Mouse (Mus musculus): ENCODE measurements around the gene Adk. TPM values are rescaled to one million over a fixed set of nuclear protein-coding genes. Genes with fewer than 3 reads are reported as not detected.
"Not testable (repeated sequence)": the region's sequence is repeated elsewhere in the genome, so short reads cannot be mapped to it uniquely, and the experiment has no call there.

Adk gene
- total and polyA plus RNA-seq, 3 experiments = 104 to 253 (median 212) TPM

DNA sequence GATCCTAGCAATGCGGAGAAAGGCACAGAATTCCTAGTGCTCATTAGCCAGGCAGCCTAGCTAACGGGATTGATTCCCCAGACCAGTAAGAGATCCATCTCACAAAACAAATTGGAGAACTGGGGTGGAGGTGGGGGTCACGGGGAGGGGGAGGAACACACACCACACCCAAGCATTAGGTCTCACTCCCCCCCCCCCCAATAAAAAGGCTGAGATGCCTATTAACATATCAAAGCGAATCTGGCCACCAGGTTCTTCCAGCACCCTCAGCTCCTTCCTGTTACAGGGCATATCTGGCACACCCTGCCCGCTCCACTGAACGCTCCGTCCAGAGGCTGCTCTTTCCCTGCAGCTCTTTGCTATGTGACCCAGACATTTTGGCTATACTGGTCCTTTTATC, 406.3 kb downstream of the Adk start:
- Histone ChIP-seq H3K9ac (ENCODE audit: low read depth, low read length) (no peak overlapping the region), H3K4me1 (ENCODE audit: control insufficient read depth, insufficient read depth, low read length) (no peaks in the 10 kb centered on the region; the same call in 1 of the 2 replicates), H3K36me3 (ENCODE audit: control insufficient read depth, insufficient read depth, low read length) (no peaks in the 10 kb centered on the region), H3K27ac (no peak overlapping the region), H3K79me2 (replicated peaks; ENCODE audit: control insufficient read depth, insufficient read depth, low read length) (no peaks in the 10 kb centered on the region), H3K4me3 (no peak overlapping the region), H3K27me3 (ENCODE audit: control insufficient read depth, insufficient read depth, low read length) (no peaks in the 10 kb centered on the region)
- intact Hi-C loops (cut with DNase I) = loop anchor here (5.0 kb wide), 1 partner anchor 154 kb away; no protein-coding TSS in a partner anchor
- DNase-seq = no peak
- 86% methylated on average over 7 of the region's 7 CpGs for WGBS
- TF ChIP-seq POLR2A (IDR thresholded peaks at IDR 0.05; ENCODE audit: insufficient read depth, low read depth, low read length) (no peak), CTCF (IDR thresholded peaks at IDR 0.05) (no peak), EP300 (IDR thresholded peaks at IDR 0.05; ENCODE audit: insufficient read depth, low read depth, low read length) (no peak)

DNA sequence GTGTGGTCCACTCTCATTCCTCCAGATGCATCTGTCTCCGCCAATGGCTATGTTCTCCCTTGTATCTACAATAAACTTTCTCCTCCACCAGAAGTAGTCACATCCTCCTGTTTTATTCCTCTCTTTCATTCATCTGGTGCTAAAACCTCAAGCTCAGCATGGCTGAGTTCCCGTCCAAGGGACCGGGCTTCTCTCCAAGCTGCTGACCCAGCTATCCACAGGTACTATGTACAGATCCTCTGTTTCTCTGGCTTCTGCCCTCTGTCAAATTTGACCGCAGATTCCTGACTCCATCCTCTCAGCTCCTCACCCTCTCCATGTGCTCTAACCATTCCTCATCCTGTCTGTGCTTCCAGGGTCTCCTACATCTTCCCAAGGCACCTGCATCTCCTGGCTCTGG, 406.8 kb downstream of the Adk start:
- H3K27me3 ChIP-seq (ENCODE audit: control insufficient read depth, insufficient read depth, low read length) = no peaks in the 10 kb centered on the region

DNA sequence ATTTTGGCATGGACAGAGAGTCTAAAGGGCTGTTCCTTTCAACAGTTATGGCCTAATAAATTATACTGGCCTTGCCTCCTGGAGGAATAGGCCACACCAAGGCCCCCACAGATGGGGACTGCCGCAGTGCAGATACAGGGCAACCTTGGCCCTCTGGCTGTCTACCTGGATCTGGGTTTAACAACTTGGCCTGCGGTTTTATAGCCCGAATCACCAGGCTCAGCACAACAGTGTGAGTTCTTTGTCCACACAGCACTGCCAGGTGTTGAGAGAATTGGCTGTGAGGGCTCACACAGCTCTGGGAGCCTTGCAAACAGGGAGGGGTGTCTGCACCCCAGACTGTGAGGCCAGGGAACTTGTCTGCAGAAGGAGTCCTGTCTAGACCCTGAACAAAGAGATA, 410.0 kb downstream of the Adk start:
- TF ChIP-seq CTCF (IDR thresholded peaks at IDR 0.05) (no peak), EP300 (IDR thresholded peaks at IDR 0.05; ENCODE audit: insufficient read depth, low read depth, low read length) (no peak), POLR2A (IDR thresholded peaks at IDR 0.05; ENCODE audit: insufficient read depth, low read depth, low read length) (no peak)
- Histone ChIP-seq H3K79me2 (replicated peaks; ENCODE audit: control insufficient read depth, insufficient read depth, low read length) (no peaks in the 10 kb centered on the region), H3K9ac (ENCODE audit: low read depth, low read length) (no peak overlapping the region), H3K27me3 (ENCODE audit: control insufficient read depth, insufficient read depth, low read length) (no peaks in the 10 kb centered on the region), H3K4me3 (no peak overlapping the region), H3K4me1 (ENCODE audit: control insufficient read depth, insufficient read depth, low read length) (no peaks in the 10 kb centered on the region; the same call in 1 of the 2 replicates), H3K36me3 (ENCODE audit: control insufficient read depth, insufficient read depth, low read length) (no peaks in the 10 kb centered on the region), H3K27ac (no peak overlapping the region)
- intact Hi-C loops (cut with DNase I) = no loop called here
- 87% methylated on average over 3 of the region's 3 CpGs for WGBS
- DNase-seq = no peak

More for the DNA sequence above, 406.8 kb downstream of the Adk start:
- intact Hi-C loops (cut with DNase I) = loop anchor here (5.0 kb wide), 1 partner anchor 153 kb away; no protein-coding TSS in a partner anchor
- 84% methylated on average over 4 of the region's 4 CpGs for WGBS
- Histone ChIP-seq H3K4me3 (no peak overlapping the region), H3K36me3 (ENCODE audit: control insufficient read depth, insufficient read depth, low read length) (no peaks in the 10 kb centered on the region), H3K4me1 (ENCODE audit: control insufficient read depth, insufficient read depth, low read length) (no peaks in the 10 kb centered on the region; the same call in 1 of the 2 replicates), H3K9ac (ENCODE audit: low read depth, low read length) (no peak overlapping the region), H3K79me2 (replicated peaks; ENCODE audit: control insufficient read depth, insufficient read depth, low read length) (no peaks in the 10 kb centered on the region), H3K27ac (no peak overlapping the region)
- TF ChIP-seq POLR2A (IDR thresholded peaks at IDR 0.05; ENCODE audit: insufficient read depth, low read depth, low read length) (no peak), CTCF (IDR thresholded peaks at IDR 0.05) (no peak), EP300 (IDR thresholded peaks at IDR 0.05; ENCODE audit: insufficient read depth, low read depth, low read length) (no peak)
- no peak for DNase-seq

- Histone ChIP-seq H3K79me2 (replicated peaks; ENCODE audit: control insufficient read depth, insufficient read depth, low read length) (no peaks in the 10 kb centered on the region), H3K27me3 (ENCODE audit: control insufficient read depth, insufficient read depth, low read length) (no peaks in the 10 kb centered on the region), H3K4me3 (no peak overlapping the region), H3K4me1 (ENCODE audit: control insufficient read depth, insufficient read depth, low read length) (no peaks in the 10 kb centered on the region; the same call in 1 of the 2 replicates), H3K27ac (no peak overlapping the region), H3K9ac (ENCODE audit: low read depth, low read length) (no peak overlapping the region), H3K36me3 (ENCODE audit: control insufficient read depth, insufficient read depth, low read length) (no peaks in the 10 kb centered on the region)
- TF ChIP-seq POLR2A (IDR thresholded peaks at IDR 0.05; ENCODE audit: insufficient read depth, low read depth, low read length) (no peak), EP300 (IDR thresholded peaks at IDR 0.05; ENCODE audit: insufficient read depth, low read depth, low read length) (no peak), CTCF (IDR thresholded peaks at IDR 0.05) (no peak)
- intact Hi-C loops (cut with DNase I) = no loop called here
- DNase-seq = no peak
- 82% methylated on average over 9 of the region's 9 CpGs for WGBS
Observed at GRCm38 (mm10) chr14:21463117-21463712, 410.8 kb downstream of the Adk start.

DNA sequence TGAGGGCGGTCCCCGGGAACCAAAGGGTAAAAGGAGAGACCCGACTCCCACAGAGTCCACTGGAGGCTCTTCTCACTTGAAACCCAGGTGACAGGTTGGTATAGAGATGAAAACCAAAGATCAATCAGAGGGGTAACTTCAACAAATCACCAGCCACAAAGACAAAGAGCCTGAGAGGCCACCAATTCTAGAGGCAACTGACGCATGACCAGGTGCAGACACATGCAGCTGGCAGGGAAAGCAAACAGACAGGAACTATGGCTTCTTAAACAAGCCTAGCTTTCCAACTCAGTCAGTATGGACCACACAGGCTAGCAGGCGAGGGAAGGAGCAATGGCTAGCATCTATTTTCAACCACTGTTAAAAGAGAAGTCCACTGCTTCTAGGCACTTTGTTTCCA, 418.0 kb downstream of the Adk start:
- Histone ChIP-seq H3K4me1 (ENCODE audit: control insufficient read depth, insufficient read depth, low read length) (no peaks in the 10 kb centered on the region), H3K79me2 (replicated peaks; ENCODE audit: control insufficient read depth, insufficient read depth, low read length) (no peaks in the 10 kb centered on the region)
- 83% methylated on average over 5 of the region's 5 CpGs for WGBS

GRCm38 (mm10) chr14:21471975-21472374, 419.6 kb downstream of the Adk start:
- DNase-seq = no peak
- Histone ChIP-seq H3K4me3 (no peak overlapping the region), H3K27ac (no peak overlapping the region), H3K27me3 (ENCODE audit: control insufficient read depth, insufficient read depth, low read length) (no peaks in the 10 kb centered on the region), H3K4me1 (ENCODE audit: control insufficient read depth, insufficient read depth, low read length) (no peaks in the 10 kb centered on the region), H3K79me2 (replicated peaks; ENCODE audit: control insufficient read depth, insufficient read depth, low read length) (no peaks in the 10 kb centered on the region), H3K36me3 (ENCODE audit: control insufficient read depth, insufficient read depth, low read length) (no peaks in the 10 kb centered on the region), H3K9ac (ENCODE audit: low read depth, low read length) (no peak overlapping the region)
- TF ChIP-seq EP300 (IDR thresholded peaks at IDR 0.05; ENCODE audit: insufficient read depth, low read depth, low read length) = no peak
- no peak for TF ChIP-seq POLR2A (IDR thresholded peaks at IDR 0.05; ENCODE audit: insufficient read depth, low read depth, low read length)
- TF ChIP-seq CTCF (IDR thresholded peaks at IDR 0.05) = no peak
- 95% methylated on average over 2 of the region's 2 CpGs for WGBS
- intact Hi-C loops (cut with DNase I) = no loop called here

More for the DNA sequence above, 418.0 kb downstream of the Adk start:
- H3K4me3 ChIP-seq = no peak overlapping the region
- DNase-seq = no peak
- TF ChIP-seq POLR2A (IDR thresholded peaks at IDR 0.05; ENCODE audit: insufficient read depth, low read depth, low read length) (no peak), EP300 (IDR thresholded peaks at IDR 0.05; ENCODE audit: insufficient read depth, low read depth, low read length) (no peak), CTCF (IDR thresholded peaks at IDR 0.05) (no peak)
- no peak overlapping the region for H3K9ac ChIP-seq (ENCODE audit: low read depth, low read length)
- H3K27me3 ChIP-seq (ENCODE audit: control insufficient read depth, insufficient read depth, low read length) = no peaks in the 10 kb centered on the region
- H3K27ac ChIP-seq = no peak overlapping the region
- intact Hi-C loops (cut with DNase I) = no loop called here
- H3K36me3 ChIP-seq (ENCODE audit: control insufficient read depth, insufficient read depth, low read length) = no peaks in the 10 kb centered on the region

- H3K27ac ChIP-seq; intact Hi-C loops (cut with DNase I); H3K4me1 ChIP-seq (ENCODE audit: control insufficient read depth, insufficient read depth, low read length); DNase-seq; H3K4me3 ChIP-seq; H3K27me3 ChIP-seq (ENCODE audit: control insufficient read depth, insufficient read depth, low read length); H3K9ac ChIP-seq (ENCODE audit: low read depth, low read length); H3K79me2 ChIP-seq (replicated peaks; ENCODE audit: control insufficient read depth, insufficient read depth, low read length); H3K36me3 ChIP-seq (ENCODE audit: control insufficient read depth, insufficient read depth, low read length): not testable (repeated sequence)
- 80% methylated on average over 4 of the region's 4 CpGs for WGBS
Observed at GRCm38 (mm10) chr14:21474593-21475132, 422.3 kb downstream of the Adk start.

All from heart, adult 2 months (tissue).